Mouse (Mus musculus) erythroblast, embryonic 14.5 days (primary cell): ENCODE measurements around the gene Gata2.

Source experiments
- GATA1 ChIP-seq: IDR thresholded peaks from 2 replicates; pipeline ENCODE4 v1.6.1; 2012; ENCODE audit warnings: low read length, inconsistent platforms, mixed read lengths
- TAL1 ChIP-seq: IDR thresholded peaks from 3 replicates; pipeline ENCODE4 v1.6.1; 2012; ENCODE audit warnings: low read length, inconsistent platforms, mixed read lengths

- TF ChIP-seq GATA1 (no peak), TAL1 (no peak)
These were observed 47.9 kb upstream of the Gata2 start for GRCm38 (mm10) chr6:88145793-88146192.
